Mouse (Mus musculus): ENCODE data around the gene Stap2.

DNA sequence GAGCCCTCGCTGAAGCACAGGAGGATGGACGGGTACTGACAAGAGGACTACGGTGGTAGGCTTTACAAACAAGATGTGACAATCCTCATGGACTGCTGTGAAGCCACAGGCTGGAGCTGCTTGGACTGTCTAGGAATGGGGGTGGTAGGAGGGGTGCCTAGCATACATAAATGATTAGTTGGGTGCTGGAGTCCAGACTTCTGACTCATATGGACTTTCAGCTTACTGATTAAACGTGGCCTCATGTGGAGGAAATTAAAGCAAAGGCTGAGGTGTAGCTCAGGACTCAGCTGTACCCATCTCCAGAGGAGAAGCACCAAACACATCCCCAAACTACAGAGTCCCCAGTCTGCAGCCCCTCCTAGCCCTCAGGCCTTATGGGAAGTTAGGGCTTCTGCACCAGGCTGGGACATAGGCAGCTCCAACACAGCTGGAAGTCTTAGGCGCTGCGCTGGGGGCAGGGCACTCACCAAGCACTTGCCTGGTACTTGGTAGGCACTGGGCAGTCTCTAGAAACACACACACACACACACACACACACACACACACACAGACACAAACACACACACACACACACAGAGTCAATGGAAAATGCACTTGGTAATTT, 26.8 kb upstream of the Stap2 start:
- TF ChIP-seq CTCF (IDR thresholded peaks at IDR 0.05; ENCODE audit: low read depth, low read length) = no peak
- TF ChIP-seq POLR2A (IDR thresholded peaks at IDR 0.05; ENCODE audit: borderline replicate concordance, low read depth, low read length) = no peak

Measured in bone marrow macrophage, adult 2 months (primary cell).